Mouse (Mus musculus): ENCODE data around the gene Cct8l1. TPM values are rescaled to one million over a fixed set of nuclear protein-coding genes. Genes with fewer than 3 reads are reported as not detected.

The Cct8l1 gene
- 0.14 TPM in 1 of 2 replicates, not detected in the other for polyA plus RNA-seq (2016; fragmentation: Nextera tagmentation; extraction: Ambion mirVana)

DNA sequence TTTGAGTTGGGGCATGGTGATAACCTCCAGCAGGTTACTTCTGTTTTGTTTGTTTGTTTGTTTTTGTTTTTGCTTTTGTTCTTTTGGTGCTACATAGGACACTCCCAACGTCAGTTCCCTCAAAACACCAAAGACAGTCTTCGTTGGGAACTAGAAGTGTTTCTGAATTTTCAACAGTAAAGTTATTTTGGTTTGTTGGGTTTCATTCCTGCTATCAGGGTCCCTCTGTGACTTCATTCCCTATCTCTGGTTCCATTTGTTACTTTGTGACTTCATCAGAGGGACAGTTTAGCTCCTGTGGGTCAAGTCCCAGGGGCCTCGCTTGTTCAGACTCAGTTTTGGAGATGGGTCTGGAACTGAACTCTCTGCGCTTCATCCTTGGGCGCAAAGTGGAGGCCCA is at the start of gene Cct8l1:
TSS of gene Cct8l1 (plus strand) at position 301 of the 400 bp plus-strand sequence.
- H3K4me3 ChIP-seq = no peak within 1 kb of the TSS
- H3K4me1 ChIP-seq = no peaks in the 10 kb centered on the region
- no peak within 1 kb of the TSS for H3K27ac ChIP-seq
- ATAC-seq (ENCODE audit: low FRiP score) = no peak
- no peaks in the 10 kb centered on the region for H3K36me3 ChIP-seq
- H3K4me2 ChIP-seq (replicated peaks) = no peak within 1 kb of the TSS
- H3K27me3 ChIP-seq = no peaks in the 10 kb centered on the region
- H3K9ac ChIP-seq = no peak within 1 kb of the TSS
- WGBS = 92% methylated on average over 5 of the region's 5 CpGs
- H3K9me3 ChIP-seq (replicated peaks) = no peaks in the 10 kb centered on the region

DNA sequence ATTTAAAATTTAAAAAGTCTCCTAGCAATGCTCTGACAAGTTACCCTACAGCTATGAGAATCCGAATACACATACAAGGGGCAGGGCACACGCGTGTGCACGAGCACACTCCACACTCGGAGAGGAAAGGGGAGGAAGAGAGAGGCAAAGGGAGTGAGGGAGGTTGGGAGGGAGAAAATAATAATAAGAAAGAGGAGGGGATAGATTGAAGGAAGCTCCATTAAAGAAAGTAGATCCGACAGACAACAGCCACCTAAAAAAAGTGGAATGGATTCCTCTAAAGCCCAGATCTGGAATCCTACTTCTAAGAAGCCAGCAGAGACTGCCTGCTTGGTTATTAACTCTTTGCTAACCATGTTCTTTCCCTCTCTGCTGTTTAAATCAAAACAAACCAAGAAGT is 43.8 kb upstream of the Cct8l1 start:
- Histone ChIP-seq H3K36me3 (no peaks in the 10 kb centered on the region), H3K27ac (peak overlapping the region; percentile 44), H3K4me3 (peak overlapping the region; percentile 30), H3K4me1 (no peaks in the 10 kb centered on the region; the same call in 1 of the 2 replicates), H3K27me3 (no peaks in the 10 kb centered on the region), H3K9me3 (replicated peaks) (no peaks in the 10 kb centered on the region), H3K9ac (peak overlapping the region; percentile 45; the same call in 1 of the 2 replicates), H3K4me2 (replicated peaks) (peak overlapping the region; percentile 53)
- ATAC-seq (ENCODE audit: low FRiP score) = no peak
- 2% methylated on average over 6 of the region's 6 CpGs for WGBS

DNA sequence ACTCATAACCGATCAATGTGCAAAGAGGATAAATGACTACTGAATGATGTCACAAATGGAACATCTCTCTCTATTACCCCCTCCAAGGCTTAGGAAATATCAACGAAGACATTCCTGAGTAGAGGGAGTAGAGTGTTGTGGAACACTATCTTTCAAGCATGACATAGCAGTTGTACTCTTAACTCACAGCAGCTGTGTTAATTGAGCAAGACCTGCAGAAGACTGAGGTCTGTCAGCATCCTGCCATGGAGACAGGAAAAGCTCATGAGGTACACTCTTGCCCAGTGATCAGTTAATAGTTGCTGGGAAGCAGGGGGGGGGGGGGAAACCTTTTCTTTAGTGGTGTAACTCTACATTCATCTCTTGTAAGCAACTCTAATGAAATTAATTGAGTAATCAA is 40.1 kb upstream of the Cct8l1 start:
- 85% methylated on average over 2 of the region's 2 CpGs for WGBS
- H3K4me1 ChIP-seq = no peaks in the 10 kb centered on the region; the same call in 1 of the 2 replicates
- H3K4me3 ChIP-seq = no peak overlapping the region
- ATAC-seq (ENCODE audit: low FRiP score) = no peak
- H3K27me3 ChIP-seq = no peaks in the 10 kb centered on the region
- H3K27ac ChIP-seq = no peak overlapping the region
- no peaks in the 10 kb centered on the region for H3K9me3 ChIP-seq (replicated peaks)
- H3K9ac ChIP-seq = no peak overlapping the region
- H3K4me2 ChIP-seq (replicated peaks) = no peak overlapping the region
- H3K36me3 ChIP-seq = no peaks in the 10 kb centered on the region

DNA sequence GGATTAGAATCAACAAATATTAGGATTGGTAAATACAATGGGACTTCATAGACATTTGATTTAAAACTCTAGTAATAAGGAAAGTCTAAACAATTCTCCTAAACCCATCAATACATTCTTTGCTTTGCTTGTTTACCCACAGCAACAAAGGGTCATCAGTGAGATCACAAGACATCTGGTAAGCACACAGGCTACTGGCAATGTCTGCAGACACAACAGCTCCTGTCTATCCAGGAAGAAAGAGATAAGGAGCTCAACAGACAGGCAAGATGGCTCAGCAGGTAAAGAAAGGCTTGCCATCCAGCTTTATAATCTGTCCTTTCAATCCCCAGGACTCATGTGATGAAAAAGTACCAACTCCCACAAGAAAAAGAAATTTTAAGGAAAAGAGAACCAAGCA is 37.0 kb upstream of the Cct8l1 start:
- no peak overlapping the region for H3K4me3 ChIP-seq
- no peaks in the 10 kb centered on the region for H3K36me3 ChIP-seq
- no peaks in the 10 kb centered on the region for H3K9me3 ChIP-seq (replicated peaks)
- no peaks in the 10 kb centered on the region for H3K27me3 ChIP-seq
- H3K4me1 ChIP-seq = no peaks in the 10 kb centered on the region
- no peak overlapping the region for H3K9ac ChIP-seq
- no peak overlapping the region for H3K4me2 ChIP-seq (replicated peaks)
- no peak overlapping the region for H3K27ac ChIP-seq
- ATAC-seq (ENCODE audit: low FRiP score) = no peak

DNA sequence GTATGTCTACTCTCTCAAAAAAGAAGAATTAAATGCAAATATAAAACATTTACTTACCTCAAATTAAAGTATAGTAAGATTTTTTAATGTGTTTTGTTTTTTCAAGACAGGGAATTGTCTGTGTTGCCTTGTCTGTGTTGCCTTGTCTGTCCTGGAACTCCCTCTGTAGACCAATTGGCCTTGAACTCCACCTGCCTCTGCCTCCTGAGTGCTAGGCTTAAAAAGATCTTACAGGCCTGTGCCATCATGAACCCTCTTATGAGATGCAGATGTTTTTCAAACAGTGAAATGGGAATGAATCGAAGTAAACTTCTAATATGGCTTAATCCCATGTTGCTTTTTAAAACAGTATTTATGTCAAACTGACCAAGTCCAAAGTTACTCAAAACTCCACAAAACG is 19.2 kb upstream of the Cct8l1 start:
- no peaks in the 10 kb centered on the region for H3K9me3 ChIP-seq (replicated peaks)
- H3K4me1 ChIP-seq = peaks cover 13% of the 10 kb centered on the region
- 57% methylated on average over 2 of the region's 2 CpGs for WGBS
- H3K9ac ChIP-seq = peak overlapping the region; percentile 94; the same call in 1 of the 2 replicates
- H3K27ac ChIP-seq = no peak overlapping the region
- peak overlapping the region; percentile 90 for H3K4me2 ChIP-seq (replicated peaks)
- H3K36me3 ChIP-seq = no peaks in the 10 kb centered on the region
- ATAC-seq (ENCODE audit: low FRiP score) = no peak
- peak overlapping the region; percentile 96 for H3K4me3 ChIP-seq
- no peaks in the 10 kb centered on the region for H3K27me3 ChIP-seq

DNA sequence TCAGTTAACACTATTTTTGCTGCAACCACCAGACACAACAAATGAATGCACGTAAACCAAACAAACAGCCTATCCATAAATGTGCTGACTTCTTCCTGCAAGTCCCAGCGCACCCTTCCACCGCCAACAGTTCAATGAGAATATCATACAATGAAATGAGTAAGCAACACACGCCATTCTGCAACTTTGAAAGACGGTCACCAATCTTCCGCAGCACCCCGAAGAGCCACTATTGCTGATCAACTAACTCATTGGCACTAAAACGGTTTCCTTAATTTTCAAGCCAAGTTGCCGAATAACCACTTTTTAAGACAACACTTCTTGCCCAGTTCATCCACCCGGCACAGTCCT is 18.5 kb upstream of the Cct8l1 start:
- Histone ChIP-seq H3K27ac (peak overlapping the region; percentile 99), H3K9ac (peak overlapping the region; percentile 94), H3K4me2 (replicated peaks) (peak overlapping the region; percentile 90), H3K36me3 (no peaks in the 10 kb centered on the region), H3K27me3 (no peaks in the 10 kb centered on the region), H3K4me1 (peaks cover 13% of the 10 kb centered on the region), H3K4me3 (peak overlapping the region; percentile 96), H3K9me3 (replicated peaks) (no peaks in the 10 kb centered on the region)
- WGBS = under 1% methylated on average over 10 of the region's 10 CpGs
- ATAC-seq (ENCODE audit: low FRiP score) = no peak

DNA sequence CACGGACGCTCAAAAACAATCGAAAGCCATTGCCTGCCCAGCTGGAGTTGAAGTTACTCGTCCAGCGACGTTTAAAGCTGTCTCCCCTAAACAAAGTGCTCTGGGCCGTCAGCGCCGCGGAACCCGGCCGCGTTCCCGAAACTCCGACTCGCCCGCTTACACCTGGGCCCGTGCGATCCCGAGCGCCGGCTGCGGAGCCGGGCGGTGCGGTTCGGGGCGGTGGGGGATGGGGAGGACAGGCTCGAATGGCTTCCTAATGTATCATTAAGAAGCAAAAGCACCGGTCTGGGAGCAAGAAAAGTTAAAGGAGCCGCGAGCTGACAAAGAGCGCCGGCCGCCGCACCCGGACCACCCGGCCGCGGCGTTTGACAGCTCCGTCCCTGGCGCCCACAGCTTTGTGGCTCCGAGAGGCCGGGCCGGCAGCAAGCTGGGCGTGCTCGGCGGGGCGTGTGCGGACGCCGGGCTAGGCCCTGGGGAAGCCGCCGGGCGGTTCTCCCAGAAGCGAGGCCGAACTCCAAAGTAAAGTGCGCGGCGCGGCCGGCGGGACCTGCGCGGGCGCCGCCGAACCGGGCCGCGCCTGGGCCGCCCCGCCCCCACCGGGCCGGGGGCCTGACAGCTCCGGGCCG is 18.0 kb upstream of the Cct8l1 start:
- Histone ChIP-seq H3K36me3 (no peaks in the 10 kb centered on the region), H3K9ac (peak overlapping the region; percentile 94), H3K27ac (peak overlapping the region; percentile 99), H3K9me3 (replicated peaks) (no peaks in the 10 kb centered on the region), H3K27me3 (no peaks in the 10 kb centered on the region), H3K4me1 (peaks cover 13% of the 10 kb centered on the region), H3K4me3 (peak overlapping the region; percentile 96), H3K4me2 (replicated peaks) (peak overlapping the region; percentile 90)
- WGBS = under 1% methylated on average over 61 of the region's 78 CpGs
- peak; percentile 18 for ATAC-seq (ENCODE audit: low FRiP score)

DNA sequence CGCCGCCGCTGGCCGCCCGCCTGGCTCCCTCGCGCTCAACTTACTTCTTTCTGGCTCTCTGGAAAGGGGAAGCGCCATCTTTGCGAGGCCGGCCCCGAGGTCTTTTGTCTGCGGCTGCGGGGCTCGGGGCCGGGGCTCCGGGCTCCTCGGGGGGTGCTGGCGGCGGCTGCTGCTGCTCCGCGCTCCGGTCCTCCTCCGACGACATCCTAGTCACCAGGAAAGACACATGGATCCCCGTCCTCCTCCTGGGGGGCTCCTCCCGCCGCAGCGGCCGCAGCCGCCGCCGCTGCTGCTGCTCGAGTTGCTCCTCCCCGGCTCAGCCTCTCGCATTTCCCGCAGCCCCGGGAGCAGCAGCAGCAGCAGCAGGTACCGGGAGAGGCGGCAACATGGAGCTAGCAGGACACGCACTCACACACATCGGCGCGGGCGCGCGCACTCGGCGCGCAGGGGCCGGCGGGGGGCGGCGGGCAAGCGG is 17.5 kb upstream of the Cct8l1 start, which contains the start of gene Kmt2c:
TSS of gene Kmt2c (minus strand) at position 438 of the 475 bp plus-strand sequence.
- Histone ChIP-seq H3K4me3 (peak within 1 kb of the TSS; percentile 96), H3K36me3 (no peaks in the 10 kb centered on the region), H3K27ac (peak within 1 kb of the TSS; percentile 100), H3K27me3 (no peaks in the 10 kb centered on the region), H3K4me1 (peaks cover 13% of the 10 kb centered on the region), H3K9me3 (replicated peaks) (no peaks in the 10 kb centered on the region), H3K9ac (peak within 1 kb of the TSS; percentile 94), H3K4me2 (replicated peaks) (peak within 1 kb of the TSS; percentile 90)
- under 1% methylated on average over 40 of the region's 54 CpGs for WGBS
- ATAC-seq (ENCODE audit: low FRiP score) = peak; percentile 26

DNA sequence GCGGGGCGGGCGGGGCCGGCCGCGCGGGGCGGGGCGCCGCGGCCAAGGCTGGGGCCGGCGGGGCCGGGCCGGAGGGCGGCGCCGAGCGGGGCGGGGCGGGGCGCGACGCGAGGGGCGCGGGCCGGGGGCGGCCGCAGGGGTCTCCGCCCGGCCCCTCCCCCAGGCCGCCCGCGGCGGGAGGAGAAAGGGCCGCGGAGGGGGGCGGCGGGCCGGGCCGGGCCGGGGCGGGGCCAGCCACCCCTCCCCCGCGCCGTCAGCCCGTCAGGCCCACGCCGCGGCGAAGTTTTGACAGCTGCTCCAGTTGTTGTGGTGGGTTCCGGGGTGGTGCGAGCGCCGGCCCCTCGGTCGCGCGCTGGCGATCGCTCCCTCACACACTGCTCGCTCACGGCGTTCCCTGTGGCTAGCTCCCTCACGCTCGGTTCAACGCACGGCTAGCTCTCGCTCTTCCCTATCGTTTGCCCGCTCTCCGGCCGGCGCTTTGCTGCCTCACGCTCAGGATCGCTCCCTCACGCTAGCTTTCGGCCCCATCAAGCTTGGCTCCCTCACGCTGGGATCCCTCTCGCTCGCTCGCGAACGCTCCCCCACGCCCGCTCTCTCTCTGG is 16.9 kb upstream of the Cct8l1 start:
- no peaks in the 10 kb centered on the region for H3K36me3 ChIP-seq
- no peaks in the 10 kb centered on the region for H3K9me3 ChIP-seq (replicated peaks)
- H3K27me3 ChIP-seq = no peaks in the 10 kb centered on the region
- H3K27ac ChIP-seq = peak overlapping the region; percentile 100
- peaks cover 13% of the 10 kb centered on the region for H3K4me1 ChIP-seq
- peak overlapping the region; percentile 70 for H3K4me2 ChIP-seq (replicated peaks)
- peak overlapping the region; percentile 96 for H3K4me3 ChIP-seq
- H3K9ac ChIP-seq = peak overlapping the region; percentile 74
- ATAC-seq (ENCODE audit: low FRiP score) = peak; percentile 89
- WGBS = under 1% methylated on average over 49 of the region's 87 CpGs

DNA sequence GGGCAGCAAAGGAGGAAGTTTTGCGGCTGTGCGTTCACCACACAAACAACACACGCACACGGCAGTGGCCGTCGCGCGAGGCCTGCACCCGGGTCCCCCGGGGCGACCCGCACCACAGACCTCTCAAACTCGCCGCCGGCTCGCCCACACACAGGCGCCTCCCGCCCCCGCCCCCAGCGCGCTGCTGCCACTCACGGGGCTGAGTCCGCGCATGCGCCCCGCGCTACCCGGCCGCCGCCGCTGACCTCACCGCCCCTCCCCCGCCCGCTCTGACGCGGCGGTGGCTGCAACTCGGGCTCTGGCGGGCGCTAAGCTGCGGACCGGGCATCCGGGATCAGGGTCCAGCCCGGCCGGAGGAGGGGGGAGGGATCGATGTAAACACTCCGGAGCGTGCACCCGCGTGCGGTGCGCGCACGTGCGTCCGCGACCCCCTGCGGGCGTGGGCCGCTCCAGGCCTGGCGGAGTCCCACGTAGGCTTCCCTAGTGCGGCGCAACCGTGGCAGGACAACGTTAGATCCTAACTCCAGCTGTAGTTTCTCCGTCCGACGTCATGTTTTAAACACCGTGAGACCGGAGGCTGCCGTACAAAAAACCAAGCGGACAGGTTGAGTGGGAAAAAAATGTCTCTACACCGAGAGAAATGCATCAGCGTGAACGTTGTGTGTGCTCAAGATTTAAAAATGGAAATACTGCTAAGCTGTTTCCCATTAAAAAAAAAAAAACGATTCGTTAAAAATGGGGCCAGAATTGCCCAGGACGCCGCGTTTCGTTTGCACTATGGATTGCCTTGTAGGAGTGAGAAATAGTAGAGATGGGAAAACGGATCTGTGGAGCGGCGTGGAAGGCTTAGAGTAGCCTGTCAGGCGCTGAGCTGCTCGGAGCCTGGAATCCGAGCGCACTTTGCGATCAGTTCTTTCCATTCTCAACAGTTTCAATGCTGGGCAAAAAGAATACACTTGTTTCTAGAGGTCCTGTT is 16.2 kb upstream of the Cct8l1 start:
- peak overlapping the region; percentile 100 for H3K27ac ChIP-seq
- under 1% methylated on average over 77 of the region's 90 CpGs for WGBS
- no peaks in the 10 kb centered on the region for H3K36me3 ChIP-seq
- H3K4me3 ChIP-seq = peak overlapping the region; percentile 71
- H3K9ac ChIP-seq = peak overlapping the region; percentile 74
- peak; percentile 88 for ATAC-seq (ENCODE audit: low FRiP score)
- peak overlapping the region; percentile 70 for H3K4me2 ChIP-seq (replicated peaks)
- H3K27me3 ChIP-seq = no peaks in the 10 kb centered on the region
- peaks cover 12% of the 10 kb centered on the region for H3K4me1 ChIP-seq
- H3K9me3 ChIP-seq (replicated peaks) = no peaks in the 10 kb centered on the region

DNA sequence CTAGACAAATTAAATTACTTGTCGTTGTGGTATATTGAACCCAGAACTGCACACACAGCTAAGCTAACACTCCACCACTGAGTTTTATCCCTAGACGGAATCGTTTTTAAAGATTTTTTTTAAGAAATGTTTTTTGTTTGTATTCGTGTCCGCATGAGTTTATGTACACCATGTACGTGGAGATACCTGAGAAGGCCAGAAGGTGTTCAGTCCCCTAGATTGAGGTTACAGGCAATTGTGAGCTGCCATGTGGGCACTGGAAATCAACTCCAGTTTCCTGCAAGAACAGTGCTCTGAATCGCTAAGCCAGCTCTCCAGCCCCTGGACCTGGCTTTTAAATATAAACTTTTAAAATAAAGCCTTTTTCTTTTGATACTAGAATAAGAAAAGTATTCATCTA is 15.2 kb upstream of the Cct8l1 start:
- H3K4me2 ChIP-seq (replicated peaks) = peak overlapping the region; percentile 70
- peaks cover 10% of the 10 kb centered on the region for H3K4me1 ChIP-seq
- no peak for ATAC-seq (ENCODE audit: low FRiP score)
- H3K9me3 ChIP-seq (replicated peaks) = no peaks in the 10 kb centered on the region
- H3K36me3 ChIP-seq = no peaks in the 10 kb centered on the region
- no peaks in the 10 kb centered on the region for H3K27me3 ChIP-seq
- peak overlapping the region; percentile 71; the same call in 1 of the 2 replicates for H3K4me3 ChIP-seq
- H3K9ac ChIP-seq = no peak overlapping the region
- no peak overlapping the region for H3K27ac ChIP-seq
- 71% methylated on average over 7 of the region's 7 CpGs for WGBS

DNA sequence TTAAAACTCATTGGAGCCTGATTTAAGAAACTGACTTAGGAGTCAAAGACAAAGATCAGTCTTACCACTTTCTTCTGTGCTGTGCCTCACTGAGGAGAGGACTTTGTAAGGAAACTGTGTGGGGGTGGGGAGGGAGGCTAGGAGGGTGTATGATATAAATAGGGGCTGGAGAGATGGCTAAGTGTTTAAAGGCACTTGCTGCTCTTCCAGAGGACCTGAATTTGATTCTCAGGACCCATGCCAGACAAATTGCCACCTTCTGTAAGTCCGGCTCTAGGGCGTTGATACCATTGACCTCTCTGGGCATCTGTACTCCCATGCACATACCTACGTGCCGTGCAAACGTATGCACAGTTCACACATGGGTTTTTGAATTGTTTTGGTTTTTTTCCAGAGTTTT is 9.8 kb upstream of the Cct8l1 start:
- Histone ChIP-seq H3K4me2 (replicated peaks) (no peak overlapping the region), H3K27me3 (no peaks in the 10 kb centered on the region), H3K36me3 (no peaks in the 10 kb centered on the region), H3K9me3 (replicated peaks) (no peaks in the 10 kb centered on the region), H3K9ac (no peak overlapping the region), H3K4me3 (no peak overlapping the region), H3K4me1 (no peaks in the 10 kb centered on the region), H3K27ac (no peak overlapping the region)
- no peak for ATAC-seq (ENCODE audit: low FRiP score)
- 88% methylated on average over 5 of the region's 5 CpGs for WGBS
